Mouse (Mus musculus): ENCODE results near the gene Tmc6. TPM values are rescaled to one million over a fixed set of nuclear protein-coding genes. Genes with fewer than 3 reads are reported as not detected.

Gene Tmc6
- polyA plus RNA-seq, 1 experiment: 16.7 TPM

DNA sequence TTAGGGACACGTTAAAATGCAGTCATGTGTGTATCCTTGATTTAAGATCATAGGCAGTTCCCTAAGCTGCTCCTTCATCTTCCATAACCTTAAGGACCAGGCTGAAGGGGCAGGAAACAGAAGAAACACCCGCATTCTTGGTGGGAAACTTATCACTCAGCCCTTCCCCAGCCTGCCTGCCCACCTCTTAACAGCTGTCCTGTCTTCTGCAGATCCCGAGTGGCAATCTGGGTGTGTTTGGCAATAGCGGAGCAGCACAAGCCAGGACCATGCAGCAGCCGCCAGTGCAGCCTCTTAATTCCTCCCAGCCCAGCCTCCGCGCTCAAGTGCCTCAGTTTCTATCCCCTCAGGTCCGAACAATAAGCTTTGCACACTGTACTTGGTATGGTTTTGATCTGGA, 39.3 kb downstream of the Tmc6 start:
- H3K27ac ChIP-seq (ENCODE audit: insufficient read depth, low read depth, low read length): no peak overlapping the region
- H3K4me3 ChIP-seq (ENCODE audit: insufficient read depth, low read length): no peak overlapping the region
- no peak for TF ChIP-seq CTCF (IDR thresholded peaks at IDR 0.05; ENCODE audit: low read depth, low read length)
- no peak for TF ChIP-seq POLR2A (IDR thresholded peaks at IDR 0.05; ENCODE audit: borderline replicate concordance, low read depth, low read length)
- no peaks in the 10 kb centered on the region for H3K4me1 ChIP-seq (ENCODE audit: control insufficient read depth, insufficient read depth, low read length)

GRCm38 (mm10) chr11:117742243-117742642, 39.8 kb downstream of the Tmc6 start:
- no peak for TF ChIP-seq CTCF (IDR thresholded peaks at IDR 0.05; ENCODE audit: low read depth, low read length)
- TF ChIP-seq POLR2A (IDR thresholded peaks at IDR 0.05; ENCODE audit: borderline replicate concordance, low read depth, low read length): no peak
- Histone ChIP-seq H3K4me1 (ENCODE audit: control insufficient read depth, insufficient read depth, low read length) (no peaks in the 10 kb centered on the region), H3K4me3 (ENCODE audit: insufficient read depth, low read length) (no peak overlapping the region), H3K27ac (ENCODE audit: insufficient read depth, low read depth, low read length) (no peak overlapping the region)

- no peak overlapping the region for H3K4me3 ChIP-seq (ENCODE audit: insufficient read depth, low read length)
- no peak overlapping the region for H3K27ac ChIP-seq (ENCODE audit: insufficient read depth, low read depth, low read length)
- TF ChIP-seq POLR2A (IDR thresholded peaks at IDR 0.05; ENCODE audit: borderline replicate concordance, low read depth, low read length) (no peak), CTCF (IDR thresholded peaks at IDR 0.05; ENCODE audit: low read depth, low read length) (no peak)
- peaks cover 3% of the 10 kb centered on the region for H3K4me1 ChIP-seq (ENCODE audit: control insufficient read depth, insufficient read depth, low read length)
These were observed 40.9 kb downstream of the Tmc6 start for GRCm38 (mm10) chr11:117741128-117741527.

DNA sequence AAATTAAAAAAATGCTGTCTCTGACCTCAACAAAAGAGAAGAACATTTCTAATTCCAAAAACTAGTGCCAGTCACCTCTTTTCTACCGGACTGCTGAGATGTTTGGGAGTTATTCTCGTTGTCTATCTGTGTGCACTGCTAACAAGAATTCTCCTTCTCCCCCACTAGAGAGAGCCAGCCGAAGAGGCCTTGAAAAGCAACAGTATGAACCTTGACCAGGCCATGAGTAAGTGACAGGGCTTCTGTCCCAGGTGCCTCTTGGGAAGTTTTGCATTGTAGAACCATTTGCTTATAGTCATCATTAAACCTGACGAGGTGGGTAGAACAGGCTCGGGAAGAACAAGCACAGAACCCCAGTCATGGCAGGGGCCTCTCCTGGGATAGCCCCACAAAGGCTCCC, 43.9 kb downstream of the Tmc6 start:
- TF ChIP-seq CTCF (IDR thresholded peaks at IDR 0.05; ENCODE audit: low read depth, low read length) (no peak), POLR2A (IDR thresholded peaks at IDR 0.05; ENCODE audit: borderline replicate concordance, low read depth, low read length) (no peak)
- Histone ChIP-seq H3K4me3 (ENCODE audit: insufficient read depth, low read length) (no peak overlapping the region), H3K27ac (ENCODE audit: insufficient read depth, low read depth, low read length) (no peak overlapping the region), H3K4me1 (ENCODE audit: control insufficient read depth, insufficient read depth, low read length) (peaks cover 16% of the 10 kb centered on the region)

DNA sequence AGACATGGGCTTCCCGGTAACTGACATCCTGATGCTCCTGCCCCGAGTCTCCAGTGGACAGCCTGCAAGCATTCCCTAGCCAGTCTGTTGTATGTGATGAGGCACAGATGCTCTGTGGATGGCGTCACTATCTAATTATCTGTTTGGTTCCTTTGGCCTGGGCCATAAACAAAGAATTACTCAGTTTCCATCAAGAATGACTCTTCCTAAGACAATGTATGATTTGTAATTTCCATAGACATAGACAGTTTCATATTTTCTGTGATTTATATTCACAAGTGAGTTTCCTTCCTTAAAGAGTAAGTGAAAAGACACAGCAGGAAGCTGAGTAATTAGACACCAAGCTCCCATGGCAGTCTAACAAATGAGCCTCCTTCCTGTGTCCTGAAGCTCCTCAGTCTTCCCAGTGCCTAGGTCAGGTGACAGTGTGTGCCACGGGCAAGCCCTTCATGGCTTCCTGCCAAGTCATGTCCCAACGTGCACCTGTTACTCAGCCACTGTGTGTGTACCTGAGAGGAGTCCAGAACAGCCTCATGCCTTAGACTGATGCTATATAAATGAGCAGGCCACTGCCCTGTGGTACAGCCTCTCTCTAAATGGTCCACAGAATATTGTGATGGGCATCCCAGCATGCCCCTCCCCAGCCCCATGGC, 45.8 kb downstream of the Tmc6 start:
- Histone ChIP-seq H3K27ac (ENCODE audit: insufficient read depth, low read depth, low read length) (peak overlapping the region; percentile 5; the same call in 1 of the 2 replicates), H3K4me3 (ENCODE audit: insufficient read depth, low read length) (no peak overlapping the region), H3K4me1 (ENCODE audit: control insufficient read depth, insufficient read depth, low read length) (peaks cover 18% of the 10 kb centered on the region)
- TF ChIP-seq POLR2A (IDR thresholded peaks at IDR 0.05; ENCODE audit: borderline replicate concordance, low read depth, low read length) (no peak), CTCF (IDR thresholded peaks at IDR 0.05; ENCODE audit: low read depth, low read length) (no peak)

- Histone ChIP-seq H3K27ac (ENCODE audit: insufficient read depth, low read depth, low read length) (no peak overlapping the region), H3K4me1 (ENCODE audit: control insufficient read depth, insufficient read depth, low read length) (peaks cover 35% of the 10 kb centered on the region), H3K4me3 (ENCODE audit: insufficient read depth, low read length) (no peak overlapping the region)
- TF ChIP-seq POLR2A (IDR thresholded peaks at IDR 0.05; ENCODE audit: borderline replicate concordance, low read depth, low read length): no peak
- TF ChIP-seq CTCF (IDR thresholded peaks at IDR 0.05; ENCODE audit: low read depth, low read length): no peak
These were observed 50.5 kb downstream of the Tmc6 start for GRCm38 (mm10) chr11:117731470-117731869.

DNA sequence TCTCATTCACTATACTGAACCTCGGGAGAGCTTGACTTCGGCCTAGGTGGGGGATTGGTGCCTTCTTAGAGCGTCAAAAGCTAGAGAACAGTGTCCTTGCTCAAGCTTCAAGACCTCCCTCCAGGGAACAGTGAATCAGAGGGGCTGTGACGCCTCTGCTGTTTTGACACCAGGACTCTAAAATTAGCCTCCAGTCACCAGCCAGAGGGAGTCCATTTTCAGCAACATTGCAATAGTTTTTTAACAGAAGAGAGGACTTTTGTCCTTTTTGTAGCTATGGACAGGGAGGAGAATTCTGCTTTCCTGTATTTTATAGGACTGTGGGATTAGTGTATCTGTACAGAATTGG, 51.5 kb downstream of the Tmc6 start:
- no peak overlapping the region for H3K27ac ChIP-seq (ENCODE audit: insufficient read depth, low read depth, low read length)
- H3K4me3 ChIP-seq (ENCODE audit: insufficient read depth, low read length): no peak overlapping the region
- no peak for TF ChIP-seq POLR2A (IDR thresholded peaks at IDR 0.05; ENCODE audit: borderline replicate concordance, low read depth, low read length)
- no peak for TF ChIP-seq CTCF (IDR thresholded peaks at IDR 0.05; ENCODE audit: low read depth, low read length)
- peaks cover 34% of the 10 kb centered on the region for H3K4me1 ChIP-seq (ENCODE audit: control insufficient read depth, insufficient read depth, low read length)

DNA sequence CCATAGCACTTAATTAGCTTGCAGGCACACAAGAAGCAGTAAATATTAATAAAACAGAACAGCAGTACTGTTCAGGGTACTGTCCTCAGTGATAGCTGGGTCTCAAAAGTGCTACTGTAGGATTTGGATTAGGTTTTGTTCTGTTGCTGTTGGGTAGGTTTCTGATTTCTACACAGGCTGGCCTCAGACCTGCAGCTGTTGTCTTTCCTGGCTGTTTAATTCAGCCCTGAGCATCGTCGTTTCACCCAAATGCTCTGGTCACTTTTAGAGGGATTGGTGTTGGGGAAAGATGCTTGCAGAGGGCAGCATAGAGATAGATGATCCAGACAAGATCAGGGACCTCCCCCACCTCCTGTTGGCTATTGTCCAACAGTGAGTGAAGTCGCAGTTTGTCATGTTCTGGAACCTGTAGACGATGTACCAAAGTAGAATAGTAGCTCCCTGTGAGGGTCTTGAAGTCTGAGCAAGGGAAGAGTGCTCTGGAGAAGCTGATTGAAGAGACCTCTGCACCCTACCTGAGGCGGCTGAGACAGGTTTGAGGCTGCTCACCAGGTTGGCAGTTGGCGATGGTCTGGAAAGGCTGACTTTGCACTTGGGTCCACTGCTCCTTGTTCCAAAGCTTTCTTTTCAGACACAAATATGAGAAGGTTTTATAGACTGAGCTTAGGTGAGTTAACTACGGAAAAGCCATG, 52.1 kb downstream of the Tmc6 start:
- H3K4me1 ChIP-seq (ENCODE audit: control insufficient read depth, insufficient read depth, low read length): peaks cover 36% of the 10 kb centered on the region
- H3K4me3 ChIP-seq (ENCODE audit: insufficient read depth, low read length): no peak overlapping the region
- no peak overlapping the region for H3K27ac ChIP-seq (ENCODE audit: insufficient read depth, low read depth, low read length)
- TF ChIP-seq CTCF (IDR thresholded peaks at IDR 0.05; ENCODE audit: low read depth, low read length): no peak
- no peak for TF ChIP-seq POLR2A (IDR thresholded peaks at IDR 0.05; ENCODE audit: borderline replicate concordance, low read depth, low read length)

- no peak overlapping the region for H3K27ac ChIP-seq (ENCODE audit: insufficient read depth, low read depth, low read length)
- no peak for TF ChIP-seq POLR2A (IDR thresholded peaks at IDR 0.05; ENCODE audit: borderline replicate concordance, low read depth, low read length)
- TF ChIP-seq CTCF (IDR thresholded peaks at IDR 0.05; ENCODE audit: low read depth, low read length): no peak
- no peak overlapping the region for H3K4me3 ChIP-seq (ENCODE audit: insufficient read depth, low read length)
- H3K4me1 ChIP-seq (ENCODE audit: control insufficient read depth, insufficient read depth, low read length): peaks cover 42% of the 10 kb centered on the region
These were observed 52.7 kb downstream of the Tmc6 start for GRCm38 (mm10) chr11:117729341-117729740.

DNA sequence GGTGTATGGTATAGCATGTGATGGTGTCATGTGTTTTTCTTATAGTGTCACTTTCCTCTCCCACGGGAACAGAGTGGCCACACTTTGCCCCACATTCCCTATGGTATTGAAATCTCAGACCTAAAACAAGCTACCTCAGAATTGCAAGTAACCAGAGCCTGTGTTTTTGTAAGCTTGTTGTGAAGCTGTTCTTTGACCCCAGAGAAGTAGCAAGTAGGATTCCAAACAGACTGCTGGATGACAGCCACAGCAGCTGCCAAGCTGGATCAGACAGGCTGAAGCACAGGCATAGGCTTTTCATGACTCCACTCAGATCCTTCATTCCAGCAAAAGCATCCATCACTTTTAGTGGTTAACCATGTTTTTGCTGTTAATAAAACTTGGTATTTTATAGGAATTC, 53.2 kb downstream of the Tmc6 start:
- no peak overlapping the region for H3K27ac ChIP-seq (ENCODE audit: insufficient read depth, low read depth, low read length)
- TF ChIP-seq POLR2A (IDR thresholded peaks at IDR 0.05; ENCODE audit: borderline replicate concordance, low read depth, low read length) (no peak), CTCF (IDR thresholded peaks at IDR 0.05; ENCODE audit: low read depth, low read length) (no peak)
- peaks cover 47% of the 10 kb centered on the region for H3K4me1 ChIP-seq (ENCODE audit: control insufficient read depth, insufficient read depth, low read length)
- no peak overlapping the region for H3K4me3 ChIP-seq (ENCODE audit: insufficient read depth, low read length)
